In the genomic region with DNA sequence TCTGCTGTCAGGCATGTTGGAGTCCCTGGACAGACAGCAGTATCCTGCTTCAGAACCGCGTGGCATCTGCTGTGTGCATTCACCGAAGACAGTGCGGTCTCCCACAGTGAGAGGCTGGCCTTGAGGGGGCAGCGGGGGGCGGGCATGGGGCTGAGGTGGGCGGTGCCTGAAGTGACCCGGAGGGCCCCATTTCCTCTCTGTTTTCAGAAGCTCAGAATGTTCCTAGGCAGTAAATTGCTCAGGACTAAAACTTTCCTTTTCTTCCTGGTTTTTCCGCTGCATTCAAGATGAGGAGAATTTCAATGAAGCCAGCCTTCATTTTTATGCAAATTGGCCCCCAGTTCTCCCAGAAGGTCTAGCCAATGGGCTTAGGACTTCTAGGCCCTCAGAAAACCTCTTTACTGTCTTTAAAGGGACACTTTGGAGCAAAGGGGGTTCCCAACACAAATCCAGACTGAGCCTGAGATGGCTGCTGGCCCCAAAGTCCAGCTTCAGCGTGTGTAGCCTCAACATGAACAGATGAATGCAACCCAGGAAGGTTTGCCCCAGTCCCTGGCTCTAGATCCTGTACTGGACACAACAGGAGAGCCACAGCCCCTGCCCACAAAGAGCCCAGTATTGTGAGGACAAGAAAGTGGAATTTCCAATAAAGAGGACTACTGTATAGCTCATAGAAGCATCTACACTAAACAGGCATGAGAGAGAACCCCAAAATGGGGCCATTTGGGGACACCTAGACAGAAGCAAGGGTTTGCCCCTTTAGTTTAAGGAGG, we compare ENCODE assay signal across 8 mouse cellular contexts. TPM values are rescaled to one million over a fixed set of nuclear protein-coding genes. Genes with fewer than 3 reads are reported as not detected.
DNase-seq lines count a peak whose midpoint lies in the region; ATAC-seq and TF ChIP-seq lines count a peak whose summit lies in the region.

A gene (minus strand): TSS at position 266 of the 773 bp plus-strand sequence.

- no peaks in the 10 kb centered on the region for H3K9me3 ChIP-seq in forebrain, postnatal 0 days (ENCODE audit: low read length)

- H3K4me1 ChIP-seq in forebrain, postnatal 0 days (ENCODE audit: insufficient read depth) = peaks cover 10% of the 10 kb centered on the region; the same call in 1 of the 2 replicates
- peaks cover 3% of the 10 kb centered on the region for H3K4me1 ChIP-seq in olfactory bulb, adult 2 months (ENCODE audit: control insufficient read depth, insufficient read depth, low read length)

- H3K4me2 ChIP-seq in forebrain, postnatal 0 days (ENCODE audit: low read depth) = peak within 1 kb of the TSS; percentile 30

- no peak for TF ChIP-seq POLR2A in olfactory bulb, adult 2 months (IDR thresholded peaks at IDR 0.05; ENCODE audit: insufficient read depth, low read depth, low read length)

- WGBS in forebrain, postnatal 0 days = 3% methylated on average over 10 of the region's 10 CpGs
- WGBS in olfactory bulb, adult 2 months = 28% methylated on average over 10 of the region's 10 CpGs

- H3K9ac ChIP-seq in forebrain, postnatal 0 days = no peak within 1 kb of the TSS

- TF ChIP-seq CTCF in forebrain, postnatal 0 days (IDR thresholded peaks at IDR 0.05; ENCODE audit: low read depth) = no peak
- no peak for TF ChIP-seq CTCF in olfactory bulb, adult 2 months (IDR thresholded peaks at IDR 0.05; ENCODE audit: insufficient read depth, low read depth, low read length)
- no peak for TF ChIP-seq CTCF in gastrocnemius, adult 2 months (IDR thresholded peaks at IDR 0.05)

- H3K4me3 ChIP-seq in forebrain, postnatal 0 days (ENCODE audit: low read depth, low read length) = no peak within 1 kb of the TSS
- peak within 1 kb of the TSS; percentile 27 for H3K4me3 ChIP-seq in olfactory bulb, adult 2 months (ENCODE audit: insufficient read depth, low read depth, low read length)
- no peak within 1 kb of the TSS for H3K4me3 ChIP-seq in gastrocnemius, adult 2 months

- ATAC-seq in forebrain, postnatal 0 days = peak; percentile 83

- H3K27ac ChIP-seq in forebrain, postnatal 0 days (ENCODE audit: low read depth, low read length) = peak within 1 kb of the TSS; percentile 15
- peak within 1 kb of the TSS; percentile 20 for H3K27ac ChIP-seq in olfactory bulb, adult 2 months (ENCODE audit: insufficient read depth, low read depth, low read length)
- H3K27ac ChIP-seq in gastrocnemius, adult 2 months = no peak within 1 kb of the TSS

- intact Hi-C loops in gastrocnemius, adult 2 months (cut with DNase I) = no loop called here

- DNase-seq in cerebellum, postnatal 10 days = peak; percentile 43 to 63
- DNase-seq in cerebellum, adult 11-12 months = no peak
- peak; percentile 74 for DNase-seq in adrenal gland, postnatal 10 days
- DNase-seq in forebrain, postnatal 0 days = peak; percentile 20
- DNase-seq in left cerebral cortex, adult 18-20 months (ENCODE audit: low spot score in 2 of 2) = no peak
- no peak for DNase-seq in natural killer cell, adult 2 months (ENCODE audit: low spot score in 2 of 2)
- no peak for DNase-seq in gastrocnemius, adult 2 months

- H3K27me3 ChIP-seq in forebrain, postnatal 0 days (ENCODE audit: insufficient read depth, low read length) = no peaks in the 10 kb centered on the region

- H3K36me3 ChIP-seq in forebrain, postnatal 0 days (ENCODE audit: insufficient read depth) = no peaks in the 10 kb centered on the region

RNA-seq across cellular contexts. Expression of the gene that starts here (rescaled TPM):
- total RNA-seq in adrenal gland, postnatal 10 days (2021) = 100 to 1,000 TPM in 1 of 2 experiments, 10 to 100 TPM in 1; 85.7 to 119 TPM
- total RNA-seq in forebrain, postnatal 0 days (2014; rRNA removed) = 45.4 and 52.2 TPM in 2 replicates
- 32.8 and 38.9 TPM in 2 replicates for polyA plus RNA-seq in forebrain, postnatal 0 days (2015; fragmentation: Nextera tagmentation; extraction: Ambion mirVana)
- total RNA-seq in left cerebral cortex, adult 18-20 months (2021) = 100 to 1,000 TPM; 109 to 126 TPM
- polyA plus RNA-seq in olfactory bulb, adult 2 months (2012; ENCODE audit: insufficient read depth, insufficient read length, low replicate concordance, missing spikeins) = 141 TPM in 1 of 2 replicates, not detected in the other
- total RNA-seq in gastrocnemius, adult 2 months (2021) = under 1 TPM; 0.15 to 0.28 TPM

Comparison
In these comparisons a context has a peak if more than half of its experiments do, and no peak if none do; other contexts are left out.
1. RNA of the gene that starts here (total RNA-seq): 109 to 126 TPM in left cerebral cortex, adult 18-20 months, 85.7 to 119 TPM in adrenal gland, postnatal 10 days and 45.4 to 52.2 TPM in forebrain, postnatal 0 days; 0.15 to 0.28 TPM in gastrocnemius, adult 2 months; every median in the first group is over 10 times any median in the second.
2. DNase-seq: peak in cerebellum, postnatal 10 days (2 of 2), adrenal gland, postnatal 10 days (single experiment) and forebrain, postnatal 0 days (single experiment); none in cerebellum, adult 11-12 months (single experiment), left cerebral cortex, adult 18-20 months (0 of 2), natural killer cell, adult 2 months (0 of 2) and gastrocnemius, adult 2 months (single experiment).